Mouse (Mus musculus): ENCODE data around the gene Hras.

Hras gene

GRCm38 (mm10) chr7:141143861-141144260, 49.9 kb downstream of the Hras start:
- Histone ChIP-seq H3K4me3 (replicated peaks; ENCODE audit: low read length) (no peak overlapping the region), H3K36me3 (ENCODE audit: insufficient read depth, low read length) (peaks cover 91% of the 10 kb centered on the region), H3K9me3 (ENCODE audit: low read length) (no peaks in the 10 kb centered on the region), H3K4me1 (replicated peaks; ENCODE audit: low read depth, low read length) (peaks cover 75% of the 10 kb centered on the region), H3K27me3 (ENCODE audit: insufficient read depth, low read length) (no peaks in the 10 kb centered on the region)
- TF ChIP-seq NANOG (IDR thresholded peaks at IDR 0.05; ENCODE audit: borderline replicate concordance, low read length), result no peak
- TF ChIP-seq CTCF (conservative IDR thresholded peaks at IDR 0.05; ENCODE audit: low read length), result no peak
- no peak for TF ChIP-seq POU5F1 (IDR thresholded peaks at IDR 0.05; ENCODE audit: borderline replicate concordance, low read length)

GRCm38 (mm10) chr7:141143112-141143511, 50.7 kb downstream of the Hras start:
- no peaks in the 10 kb centered on the region for H3K9me3 ChIP-seq (ENCODE audit: low read length)
- TF ChIP-seq CTCF (conservative IDR thresholded peaks at IDR 0.05; ENCODE audit: low read length) (peak; percentile 75), NANOG (IDR thresholded peaks at IDR 0.05; ENCODE audit: borderline replicate concordance, low read length) (no peak), POU5F1 (IDR thresholded peaks at IDR 0.05; ENCODE audit: borderline replicate concordance, low read length) (no peak)

GRCm38 (mm10) chr7:141141326-141141725, 52.5 kb downstream of the Hras start:
- H3K4me1 ChIP-seq (replicated peaks; ENCODE audit: low read depth, low read length), result peaks cover 56% of the 10 kb centered on the region
- no peaks in the 10 kb centered on the region for H3K27me3 ChIP-seq (ENCODE audit: insufficient read depth, low read length)
- H3K9me3 ChIP-seq (ENCODE audit: low read length), result no peaks in the 10 kb centered on the region
- TF ChIP-seq NANOG (IDR thresholded peaks at IDR 0.05; ENCODE audit: borderline replicate concordance, low read length), result no peak
- peaks cover 98% of the 10 kb centered on the region for H3K36me3 ChIP-seq (ENCODE audit: insufficient read depth, low read length)
- no peak overlapping the region for H3K4me3 ChIP-seq (replicated peaks; ENCODE audit: low read length)

More at GRCm38 (mm10) chr7:141143112-141143511, 50.7 kb downstream of the Hras start:
- Histone ChIP-seq H3K36me3 (ENCODE audit: insufficient read depth, low read length) (peaks cover 98% of the 10 kb centered on the region), H3K4me3 (replicated peaks; ENCODE audit: low read length) (no peak overlapping the region), H3K4me1 (replicated peaks; ENCODE audit: low read depth, low read length) (peaks cover 72% of the 10 kb centered on the region), H3K27me3 (ENCODE audit: insufficient read depth, low read length) (no peaks in the 10 kb centered on the region)

Measured in E14TG2a.4 (cell line).